Mouse (Mus musculus) kidney, embryonic 14.5 days (tissue): ENCODE measurements around the gene Pdia2. TPM values are rescaled to one million over a fixed set of nuclear protein-coding genes. Genes with fewer than 3 reads are reported as not detected.
"Not testable (repeated sequence)": the region's sequence is repeated elsewhere in the genome, so short reads cannot be mapped to it uniquely, and the experiment has no call there.

Source experiments
- ATAC-seq: fragments of 200-750 bp; cut with Nextera tagmentation; 2 replicates; pipeline ENCODE4 v1.8.0; 2017; ENCODE audit warnings: moderate number of reproducible peaks, mild to moderate bottlenecking, moderate TSS enrichment, moderate library complexity; ENCODE audit not compliant: low FRiP score, low TSS enrichment
- H3K27ac ChIP-seq: fragments of 300-500 bp; sonication (generic); 2 replicates; pipeline ENCODE4 v1.5.1; 2014; ENCODE audit warnings: low read depth, mild to moderate bottlenecking, low read length, moderate library complexity, mixed read lengths
- H3K27me3 ChIP-seq: fragments of 300-500 bp; sonication (generic); 2 replicates; pipeline ENCODE4 v1.6.1; 2014; ENCODE audit warnings: mild to moderate bottlenecking, low read length; ENCODE audit not compliant: control insufficient read depth, insufficient read depth
- H3K36me3 ChIP-seq: fragments of 300-500 bp; sonication (generic); 2 replicates; pipeline ENCODE4 v1.6.1; 2014; ENCODE audit warnings: low read length, mixed read lengths; ENCODE audit not compliant: control insufficient read depth, insufficient read depth
- H3K4me1 ChIP-seq: fragments of 300-500 bp; sonication (generic); 2 replicates; pipeline ENCODE4 v1.6.1; 2014; ENCODE audit warnings: low read length, mixed read lengths; ENCODE audit not compliant: control insufficient read depth, insufficient read depth
- H3K4me2 ChIP-seq: fragments of 300-500 bp; sonication (generic); replicated peaks from 2 replicates; pipeline ENCODE4 v1.6.1; 2014; ENCODE audit warnings: low read depth, mild to moderate bottlenecking, low read length
- H3K4me3 ChIP-seq: fragments of 300-500 bp; sonication (generic); 2 replicates; pipeline ENCODE4 v1.5.1; 2014; ENCODE audit warnings: mild to moderate bottlenecking, low read length
- H3K9ac ChIP-seq: fragments of 300-500 bp; sonication (generic); 2 replicates; pipeline ENCODE4 v1.6.1; 2014; ENCODE audit warnings: low read depth, mild to moderate bottlenecking, low read length, moderate library complexity
- H3K9me3 ChIP-seq: fragments of 300-500 bp; sonication (generic); 2 replicates; pipeline ENCODE4 v1.6.1; 2016; ENCODE audit warnings: low read length; ENCODE audit not compliant: control insufficient read depth
- WGBS: fragments of 180-500 bp; shearing (Covaris S2); extraction: QIAGEN DNeasy Blood & Tissue Kit; methylation state at CpG from one replicate; pipeline ENCODE4 v1.1.7; 2014; 5-methylcytosine and 5-hydroxymethylcytosine counted together
- polyA plus RNA-seq: library from polyadenylated mRNA; unstranded; fragments of >200 nt; fragmentation: Nextera tagmentation; extraction: Ambion mirVana; gene quantifications from 2 replicates; pipeline ENCODE4 v1.2.1, GENCODE M21; 2014

The Pdia2 gene
- polyA plus RNA-seq, 1 experiment from 2014 or later, result 0.38 TPM

GRCm38 (mm10) chr17:26188091-26188805 lies 10.6 kb downstream of the Pdia2 start:
- 97% methylated on average over 11 of the region's 11 CpGs for WGBS
- Histone ChIP-seq H3K9ac (no peak overlapping the region), H3K9me3 (no peaks in the 10 kb centered on the region), H3K36me3 (peaks cover 92% of the 10 kb centered on the region), H3K4me1 (no peaks in the 10 kb centered on the region), H3K27me3 (no peaks in the 10 kb centered on the region), H3K4me3 (no peak overlapping the region), H3K27ac (no peak overlapping the region), H3K4me2 (no peak overlapping the region)
- no peak for ATAC-seq

GRCm38 (mm10) chr17:26187592-26187991 lies 11.3 kb downstream of the Pdia2 start:
- Histone ChIP-seq H3K4me2 (no peak overlapping the region), H3K4me3 (no peak overlapping the region), H3K36me3 (peaks cover 91% of the 10 kb centered on the region), H3K27me3 (no peaks in the 10 kb centered on the region), H3K9me3 (no peaks in the 10 kb centered on the region), H3K4me1 (no peaks in the 10 kb centered on the region), H3K9ac (no peak overlapping the region), H3K27ac (no peak overlapping the region)
- ATAC-seq, result no peak
- 95% methylated on average over 5 of the region's 5 CpGs for WGBS

DNA sequence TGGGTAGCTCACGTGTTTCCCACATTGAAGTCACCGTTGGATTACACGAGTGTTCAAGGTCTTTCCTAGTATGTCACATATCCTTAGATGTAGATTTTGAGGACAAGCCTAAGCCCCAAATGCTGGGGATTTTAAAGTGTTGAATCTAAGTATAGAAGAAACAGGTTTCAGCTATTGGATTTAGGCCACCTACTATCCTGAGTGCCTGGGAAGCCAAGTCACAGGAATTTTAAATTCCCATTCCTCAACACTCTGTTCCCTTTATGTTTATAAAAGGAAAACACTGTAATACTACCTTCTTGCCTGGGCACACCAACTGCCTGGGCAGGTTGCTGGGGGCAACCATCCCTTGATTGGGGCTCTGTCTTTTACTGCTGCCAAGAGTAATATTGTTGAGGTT lies 17.7 kb downstream of the Pdia2 start:
- ATAC-seq, result no peak
- Histone ChIP-seq H3K27ac (no peak overlapping the region), H3K4me2 (no peak overlapping the region), H3K9ac (no peak overlapping the region), H3K27me3 (no peaks in the 10 kb centered on the region), H3K36me3 (peaks cover 40% of the 10 kb centered on the region), H3K4me3 (no peak overlapping the region), H3K4me1 (no peaks in the 10 kb centered on the region), H3K9me3 (no peaks in the 10 kb centered on the region)
- WGBS, result 93% methylated on average over 3 of the region's 3 CpGs

- H3K4me1 ChIP-seq, result no peaks in the 10 kb centered on the region
- H3K9me3 ChIP-seq, result no peaks in the 10 kb centered on the region
- no peak overlapping the region for H3K4me3 ChIP-seq
- no peaks in the 10 kb centered on the region for H3K27me3 ChIP-seq
- no peak overlapping the region for H3K4me2 ChIP-seq
- ATAC-seq, result no peak
- no peak overlapping the region for H3K9ac ChIP-seq
- H3K27ac ChIP-seq, result no peak overlapping the region
- H3K36me3 ChIP-seq, result peaks cover 33% of the 10 kb centered on the region
These were observed 20.3 kb downstream of the Pdia2 start for GRCm38 (mm10) chr17:26178611-26179010.

GRCm38 (mm10) chr17:26175248-26175647 lies 23.6 kb downstream of the Pdia2 start:
- not testable (repeated sequence) for H3K4me2 ChIP-seq, H3K4me3 ChIP-seq, H3K4me1 ChIP-seq, H3K27me3 ChIP-seq, H3K27ac ChIP-seq, H3K9me3 ChIP-seq, ATAC-seq, H3K9ac ChIP-seq
- peaks cover 23% of the 10 kb centered on the region; the same call in 1 of the 2 replicates for H3K36me3 ChIP-seq
- WGBS, result 84% methylated on average over 2 of the region's 2 CpGs

- H3K4me3 ChIP-seq, result no peak overlapping the region
- no peak overlapping the region for H3K4me2 ChIP-seq
- peaks cover 4% of the 10 kb centered on the region; the same call in 1 of the 2 replicates for H3K36me3 ChIP-seq
- H3K27ac ChIP-seq, result no peak overlapping the region
- no peak overlapping the region for H3K9ac ChIP-seq
- H3K9me3 ChIP-seq, result no peaks in the 10 kb centered on the region
- no peaks in the 10 kb centered on the region for H3K4me1 ChIP-seq
- ATAC-seq, result no peak
- no peaks in the 10 kb centered on the region for H3K27me3 ChIP-seq
- 89% methylated on average over 2 of the region's 2 CpGs for WGBS
These were observed 30.8 kb downstream of the Pdia2 start for GRCm38 (mm10) chr17:26168039-26168438.

- H3K36me3 ChIP-seq, result no peaks in the 10 kb centered on the region; the same call in 1 of the 2 replicates
- no peaks in the 10 kb centered on the region for H3K9me3 ChIP-seq
- no peaks in the 10 kb centered on the region for H3K27me3 ChIP-seq
- no peak overlapping the region for H3K9ac ChIP-seq
- no peak for ATAC-seq
- no peak overlapping the region for H3K27ac ChIP-seq
- 83% methylated on average over 1 of the region's 1 CpGs for WGBS
- no peak overlapping the region for H3K4me2 ChIP-seq
- no peak overlapping the region for H3K4me3 ChIP-seq
- H3K4me1 ChIP-seq, result no peaks in the 10 kb centered on the region
These were observed 36.2 kb downstream of the Pdia2 start for GRCm38 (mm10) chr17:26162736-26163135.

DNA sequence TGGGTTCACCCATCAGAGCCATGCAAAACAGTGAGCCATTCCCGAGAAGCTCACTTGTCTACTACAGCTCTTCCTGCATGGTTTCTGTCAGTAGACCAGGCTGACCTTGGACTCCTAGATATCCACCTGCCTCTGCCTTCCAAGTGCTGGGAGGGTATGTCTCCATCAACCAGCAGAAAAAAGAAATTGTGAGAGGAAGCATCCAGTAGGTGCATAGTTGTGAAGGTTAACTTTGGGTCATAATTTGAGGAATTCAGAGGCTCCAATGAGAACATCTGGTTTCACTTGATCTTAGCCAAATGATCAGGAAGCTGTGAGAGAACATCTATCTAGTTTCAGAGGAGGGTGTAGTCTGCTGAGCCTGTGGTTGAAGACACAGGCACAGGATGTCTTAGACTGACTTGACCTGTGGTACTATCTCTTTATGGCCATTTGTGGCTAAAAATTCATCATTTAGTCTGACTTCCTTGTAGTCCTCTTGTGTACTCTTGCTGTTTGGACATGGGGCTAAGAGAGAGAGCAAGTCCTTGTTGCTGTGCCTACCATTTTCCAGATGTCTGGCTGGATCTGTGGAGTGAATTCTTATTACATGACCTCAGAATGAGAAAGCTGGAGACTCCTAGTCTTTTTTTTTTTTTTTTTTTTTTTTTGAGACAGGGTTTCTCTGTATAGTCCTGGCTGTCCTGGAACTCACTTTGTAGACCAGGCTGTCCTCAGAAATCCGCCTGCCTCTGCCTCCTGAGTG lies 46.8 kb downstream of the Pdia2 start:
- no peak for ATAC-seq
- Histone ChIP-seq H3K36me3 (peaks cover 40% of the 10 kb centered on the region), H3K4me2 (no peak overlapping the region)

GRCm38 (mm10) chr17:26149056-26149455 lies 49.8 kb downstream of the Pdia2 start:
- Histone ChIP-seq H3K4me2 (no peak overlapping the region), H3K4me3 (no peak overlapping the region), H3K27ac (no peak overlapping the region), H3K4me1 (no peaks in the 10 kb centered on the region), H3K27me3 (no peaks in the 10 kb centered on the region), H3K9me3 (no peaks in the 10 kb centered on the region), H3K9ac (no peak overlapping the region), H3K36me3 (peaks cover 42% of the 10 kb centered on the region)
- ATAC-seq, result no peak
- WGBS, result 72% methylated on average over 2 of the region's 2 CpGs

More for the DNA sequence above, 46.8 kb downstream of the Pdia2 start:
- no peak overlapping the region for H3K4me3 ChIP-seq
- H3K27me3 ChIP-seq, result no peaks in the 10 kb centered on the region
- no peak overlapping the region for H3K27ac ChIP-seq
- H3K4me1 ChIP-seq, result no peaks in the 10 kb centered on the region
- no peak overlapping the region for H3K9ac ChIP-seq
- WGBS, result 96% methylated on average over 2 of the region's 2 CpGs
- H3K9me3 ChIP-seq, result no peaks in the 10 kb centered on the region
